Mouse (Mus musculus): Measurements from ENCODE around the gene Map3k7cl. TPM values are rescaled to one million over a fixed set of nuclear protein-coding genes. Genes with fewer than 3 reads are reported as not detected.

The Map3k7cl gene
- total and polyA plus RNA-seq, 3 experiments: 0.08 TPM; not detected in 2

DNA sequence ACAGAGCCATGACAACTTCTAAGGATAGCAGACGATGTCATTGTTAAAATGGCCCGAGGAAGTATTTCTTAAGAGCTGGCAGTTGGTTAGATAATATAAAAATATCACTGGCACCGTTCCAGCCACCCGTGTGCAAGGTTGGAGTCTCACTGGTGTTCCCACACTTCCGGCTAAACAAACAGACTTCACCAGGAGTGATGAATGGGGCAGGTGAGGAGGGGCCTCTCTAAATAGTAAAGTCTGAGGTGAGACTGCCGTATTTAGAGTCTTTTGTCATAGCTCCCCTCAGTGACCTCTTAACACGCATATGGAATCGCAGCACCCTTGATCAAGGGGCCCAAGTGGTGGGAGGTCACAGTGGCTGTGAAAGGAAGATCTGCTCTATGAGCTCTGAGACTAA lies 3.2 kb downstream of the Map3k7cl start:
- no peaks in the 10 kb centered on the region for H3K79me2 ChIP-seq (replicated peaks; ENCODE audit: control insufficient read depth, extremely low read depth, insufficient read depth, poor library complexity, severe bottlenecking)
- H3K9ac ChIP-seq (ENCODE audit: insufficient read depth, low read depth): no peak overlapping the region
- H3K4me1 ChIP-seq (ENCODE audit: control insufficient read depth in 1 of 2, insufficient read depth in 2 of 2): peaks cover 0 to 10% of the 10 kb centered on the region in 2 experiments; a peak in 2 of 4 replicates
- TF ChIP-seq ELF1 (IDR thresholded peaks at IDR 0.05; ENCODE audit: low read depth, low read length) (no peak), UBTF (IDR thresholded peaks at IDR 0.05; ENCODE audit: low read depth, low read length) (no peak), HCFC1 (IDR thresholded peaks at IDR 0.05; ENCODE audit: low read depth, low read length) (no peak), JUN (IDR thresholded peaks at IDR 0.05; ENCODE audit: insufficient read depth, low read depth, low read length) (no peak), EP300 (IDR thresholded peaks at IDR 0.05; ENCODE audit: low read length) (no peak), MEF2A (IDR thresholded peaks at IDR 0.05; ENCODE audit: borderline replicate concordance, low read depth, low read length) (no peak), NELFE (IDR thresholded peaks at IDR 0.05; ENCODE audit: low read depth, low read length) (no peak), CHD1 (IDR thresholded peaks at IDR 0.05; ENCODE audit: low read depth, low read length) (no peak), MAFK (IDR thresholded peaks at IDR 0.05; ENCODE audit: insufficient replicate concordance, low read length) (no peak), ZKSCAN1 (IDR thresholded peaks at IDR 0.05; ENCODE audit: borderline replicate concordance, low read depth, low read length) (no peak), POLR2A (IDR thresholded peaks at IDR 0.05; ENCODE audit: low read depth, low read length) (no peak), MAZ (IDR thresholded peaks at IDR 0.05; ENCODE audit: low read depth, low read length) (no peak), USF1 (IDR thresholded peaks at IDR 0.05; ENCODE audit: low read depth, low read length) (no peak), PAX5 (IDR thresholded peaks at IDR 0.05; ENCODE audit: low read length) (no peak), KAT2A (IDR thresholded peaks at IDR 0.05; ENCODE audit: insufficient replicate concordance, low read length) (no peak), SIN3A (IDR thresholded peaks at IDR 0.05; ENCODE audit: low read length) (no peak), CHD2 (IDR thresholded peaks at IDR 0.05; ENCODE audit: low read length) (no peak), E2F4 (IDR thresholded peaks at IDR 0.05; ENCODE audit: insufficient replicate concordance, low read depth, low read length) (no peak), NRF1 (IDR thresholded peaks at IDR 0.05; ENCODE audit: low read depth, low read length) (no peak)
- H3K36me3 ChIP-seq (replicated peaks in 1 of 2; ENCODE audit: control insufficient read depth in 1 of 2, insufficient read depth in 1 of 2, low read length in 1 of 2): no peaks in the 10 kb centered on the region
- H3K27ac ChIP-seq (ENCODE audit: insufficient read depth, low read depth): no peak overlapping the region
- dilution Hi-C loops (cut with MboI; ENCODE audit: extremely low pct_ligation_motif_present, extremely low pct_unique_long_range_greater_than_20kb, low sequenced_read_pairs) (no loop called here), in situ Hi-C loops (cut with MboI; ENCODE audit: low pct_ligation_motif_present, low pct_unique_long_range_greater_than_20kb, low sequenced_read_pairs) (no loop called here)
- H3K4me3 ChIP-seq (replicated peaks in 1 of 3; ENCODE audit: low read depth in 2 of 3, low read length in 2 of 3, poor library complexity in 1 of 3): no peak overlapping the region
- no peak overlapping the region for H3K4me2 ChIP-seq (ENCODE audit: insufficient read depth, low read depth, poor library complexity, severe bottlenecking)
- no peaks in the 10 kb centered on the region for H3K9me3 ChIP-seq (replicated peaks; ENCODE audit: low read length)
- no peak for DNase-seq (ENCODE audit: extremely low read depth)
- H3K27me3 ChIP-seq (replicated peaks): no peaks in the 10 kb centered on the region

DNA sequence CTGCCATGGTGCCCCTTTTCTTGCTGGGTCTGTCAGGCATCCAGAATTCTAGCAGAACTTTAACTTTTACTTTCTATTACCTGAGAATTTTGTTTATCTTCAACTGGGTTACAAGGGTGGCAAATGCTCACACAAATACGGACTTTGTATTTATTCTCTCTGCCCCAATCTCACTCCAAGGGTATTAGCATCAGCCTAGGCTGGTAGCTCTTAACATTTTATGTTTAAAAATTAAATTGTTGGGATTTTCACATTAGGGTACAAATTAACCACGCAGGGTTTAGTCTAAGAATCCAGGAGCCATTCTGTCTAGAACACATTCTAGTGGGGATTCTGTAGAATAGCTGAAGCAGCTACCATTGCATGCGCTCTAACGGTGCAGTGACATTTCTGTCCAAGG lies 8.4 kb downstream of the Map3k7cl start:
- dilution Hi-C loops (cut with MboI; ENCODE audit: extremely low pct_ligation_motif_present, extremely low pct_unique_long_range_greater_than_20kb, low sequenced_read_pairs): no loop called here
- no peaks in the 10 kb centered on the region for H3K27me3 ChIP-seq (replicated peaks)
- TF ChIP-seq MAX (IDR thresholded peaks at IDR 0.05; ENCODE audit: low read length) (no peak), PAX5 (IDR thresholded peaks at IDR 0.05; ENCODE audit: low read length) (no peak)
- no peaks in the 10 kb centered on the region for H3K9me3 ChIP-seq (replicated peaks; ENCODE audit: low read length)
- H3K4me1 ChIP-seq (ENCODE audit: control insufficient read depth in 1 of 2, insufficient read depth in 2 of 2): peaks cover 5 to 8% of the 10 kb centered on the region in 2 experiments; a peak in 3 of 4 replicates
- H3K36me3 ChIP-seq (replicated peaks in 1 of 2; ENCODE audit: control insufficient read depth in 1 of 2, insufficient read depth in 1 of 2, low read length in 1 of 2): no peaks in the 10 kb centered on the region
- H3K27ac ChIP-seq (ENCODE audit: insufficient read depth, low read depth): no peak overlapping the region
- DNase-seq (ENCODE audit: extremely low read depth): no peak
- H3K9ac ChIP-seq (ENCODE audit: insufficient read depth, low read depth): no peak overlapping the region
- no peaks in the 10 kb centered on the region for H3K79me2 ChIP-seq (replicated peaks; ENCODE audit: control insufficient read depth, extremely low read depth, insufficient read depth, poor library complexity, severe bottlenecking)
- no peak overlapping the region for H3K4me3 ChIP-seq (replicated peaks in 1 of 3; ENCODE audit: low read depth in 2 of 3, low read length in 2 of 3, poor library complexity in 1 of 3)
- in situ Hi-C loops (cut with MboI; ENCODE audit: low pct_ligation_motif_present, low pct_unique_long_range_greater_than_20kb, low sequenced_read_pairs): no loop called here
- H3K4me2 ChIP-seq (ENCODE audit: insufficient read depth, low read depth, poor library complexity, severe bottlenecking): no peak overlapping the region
